Mouse (Mus musculus): ENCODE data around the gene Lsm14b.

The Lsm14b gene

GRCm38 (mm10) chr2:180053001-180053400 is 28.2 kb downstream of the Lsm14b start:
- no peak for DNase-seq (ENCODE audit: low read depth, low spot score)

- DNase-seq (ENCODE audit: low read depth, low spot score): no peak
Measured at GRCm38 (mm10) chr2:180063338-180064131, 38.7 kb downstream of the Lsm14b start.

- no peak for DNase-seq (ENCODE audit: low read depth, low spot score)
Measured at GRCm38 (mm10) chr2:180069770-180070480, 45.1 kb downstream of the Lsm14b start.

- DNase-seq (ENCODE audit: low read depth, low spot score): peak; percentile 68
Measured at GRCm38 (mm10) chr2:180070481-180071453, 46.0 kb downstream of the Lsm14b start, which contains the start of gene Mtg2. Gene Mtg2 (plus strand): TSS chr2:180070588.

GRCm38 (mm10) chr2:180071671-180072070 is 46.9 kb downstream of the Lsm14b start:
- DNase-seq (ENCODE audit: low read depth, low spot score): no peak

GRCm38 (mm10) chr2:180072886-180073285 is 48.1 kb downstream of the Lsm14b start:
- DNase-seq (ENCODE audit: low read depth, low spot score): no peak

- no peak for DNase-seq (ENCODE audit: low read depth, low spot score)
Measured at GRCm38 (mm10) chr2:180077622-180078021, 52.8 kb downstream of the Lsm14b start.

- no peak for DNase-seq (ENCODE audit: low read depth, low spot score)
Measured at GRCm38 (mm10) chr2:180080680-180081079, 55.9 kb downstream of the Lsm14b start.

GRCm38 (mm10) chr2:180083063-180083462 is 58.3 kb downstream of the Lsm14b start:
- no peak for DNase-seq (ENCODE audit: low read depth, low spot score)

- no peak for DNase-seq (ENCODE audit: low read depth, low spot score)
Measured at GRCm38 (mm10) chr2:180084565-180084964, 59.8 kb downstream of the Lsm14b start.

All from WW6 (cell line).